Mouse (Mus musculus) liver, embryonic 16.5 days (tissue): Measurements from ENCODE around the gene Zfp445. TPM values are rescaled to one million over a fixed set of nuclear protein-coding genes. Genes with fewer than 3 reads are reported as not detected.

Experiments
- ATAC-seq: fragments of 200-750 bp; cut with Nextera tagmentation; 2 replicates; pipeline ENCODE4 v1.8.0; 2017; ENCODE audit warnings: low read depth, mild to moderate bottlenecking, moderate number of reproducible peaks, moderate library complexity
- H3K27ac ChIP-seq: fragments of 300-500 bp; sonication (generic); 2 replicates; pipeline ENCODE4 v1.5.1; 2014; ENCODE audit warnings: mild to moderate bottlenecking, low read length
- H3K27me3 ChIP-seq: fragments of 300-500 bp; sonication (generic); 2 replicates; pipeline ENCODE4 v1.6.1; 2014; ENCODE audit warnings: low read depth, low read length, mixed read lengths; ENCODE audit not compliant: control insufficient read depth, insufficient read depth
- H3K36me3 ChIP-seq: fragments of 300-500 bp; sonication (generic); 2 replicates; pipeline ENCODE4 v1.6.1; 2014; ENCODE audit warnings: mild to moderate bottlenecking; ENCODE audit not compliant: control insufficient read depth, insufficient read depth
- H3K4me1 ChIP-seq: fragments of 300-500 bp; sonication (generic); 2 replicates; pipeline ENCODE4 v1.6.1; 2014; ENCODE audit warnings: low read depth, low read length, mixed read lengths; ENCODE audit not compliant: control insufficient read depth
- H3K4me2 ChIP-seq: fragments of 300-500 bp; sonication (generic); 2 replicates; pipeline ENCODE4 v1.6.1; 2014; ENCODE audit warnings: low read depth, low read length, mixed read lengths
- H3K4me3 ChIP-seq: fragments of 300-500 bp; sonication (generic); 2 replicates; pipeline ENCODE4 v1.5.1; 2014; ENCODE audit warnings: low read depth, mild to moderate bottlenecking, low read length
- H3K9ac ChIP-seq: fragments of 300-500 bp; sonication (generic); 2 replicates; pipeline ENCODE4 v1.6.1; 2014; ENCODE audit warnings: low read depth, low read length
- H3K9me3 ChIP-seq: fragments of 300-500 bp; sonication (generic); replicated peaks from 2 replicates; pipeline ENCODE4 v1.6.1; 2016; ENCODE audit warnings: low read length; ENCODE audit not compliant: control insufficient read depth
- WGBS: fragments of 180-500 bp; shearing (Covaris S2); extraction: QIAGEN DNeasy Blood & Tissue Kit; methylation state at CpG from one replicate; pipeline ENCODE4 v1.1.7; 2014; ENCODE audit not compliant: insufficient replicate concordance; 5-methylcytosine and 5-hydroxymethylcytosine counted together
- polyA plus RNA-seq: library from polyadenylated mRNA; unstranded; fragments of >200 nt; fragmentation: Nextera tagmentation; extraction: Ambion mirVana; gene quantifications from 2 replicates; pipeline ENCODE4 v1.2.1, GENCODE M21; 2015

The Zfp445 gene
- polyA plus RNA-seq, 1 experiment from 2014 or later = 19.4 TPM

- H3K9me3 ChIP-seq = no peaks in the 10 kb centered on the region
- H3K9ac ChIP-seq = no peak overlapping the region
- no peak for ATAC-seq
- peaks cover 5% of the 10 kb centered on the region for H3K36me3 ChIP-seq
- H3K27ac ChIP-seq = no peak overlapping the region
- H3K4me2 ChIP-seq = no peak overlapping the region
- H3K4me1 ChIP-seq = no peaks in the 10 kb centered on the region
- 62% methylated on average over 5 of the region's 5 CpGs for WGBS
- no peak overlapping the region for H3K4me3 ChIP-seq
- no peaks in the 10 kb centered on the region for H3K27me3 ChIP-seq
These were observed 42.3 kb downstream of the Zfp445 start for GRCm38 (mm10) chr9:122823374-122824017.

- WGBS = 45% methylated on average over 4 of the region's 4 CpGs
- Histone ChIP-seq H3K9me3 (no peaks in the 10 kb centered on the region), H3K36me3 (peaks cover 1% of the 10 kb centered on the region), H3K4me2 (no peak overlapping the region), H3K27ac (no peak overlapping the region), H3K9ac (no peak overlapping the region), H3K4me1 (no peaks in the 10 kb centered on the region), H3K4me3 (no peak overlapping the region), H3K27me3 (no peaks in the 10 kb centered on the region)
- ATAC-seq = peak; percentile 64; the same call in 1 of the 2 replicates
These were observed 50.5 kb downstream of the Zfp445 start for GRCm38 (mm10) chr9:122815239-122815851.

- H3K36me3 ChIP-seq = no peaks in the 10 kb centered on the region
- no peak for ATAC-seq
- H3K4me1 ChIP-seq = no peaks in the 10 kb centered on the region
- H3K27ac ChIP-seq = no peak overlapping the region
- 79% methylated on average over 2 of the region's 2 CpGs for WGBS
- no peak overlapping the region for H3K9ac ChIP-seq
- H3K4me3 ChIP-seq = no peak overlapping the region
- no peaks in the 10 kb centered on the region for H3K27me3 ChIP-seq
- H3K9me3 ChIP-seq = no peaks in the 10 kb centered on the region
- no peak overlapping the region for H3K4me2 ChIP-seq
These were observed 51.0 kb downstream of the Zfp445 start for GRCm38 (mm10) chr9:122814775-122815174.

- Histone ChIP-seq H3K4me1 (no peaks in the 10 kb centered on the region), H3K9me3 (no peaks in the 10 kb centered on the region), H3K27me3 (no peaks in the 10 kb centered on the region), H3K36me3 (no peaks in the 10 kb centered on the region), H3K4me3 (no peak overlapping the region), H3K9ac (no peak overlapping the region), H3K27ac (no peak overlapping the region), H3K4me2 (no peak overlapping the region)
- 70% methylated on average over 5 of the region's 5 CpGs for WGBS
- ATAC-seq = no peak
These were observed 53.4 kb downstream of the Zfp445 start for GRCm38 (mm10) chr9:122812386-122812785.

GRCm38 (mm10) chr9:122810212-122810611, 55.6 kb downstream of the Zfp445 start:
- Histone ChIP-seq H3K4me3 (no peak overlapping the region), H3K27ac (no peak overlapping the region), H3K36me3 (no peaks in the 10 kb centered on the region), H3K4me2 (no peak overlapping the region), H3K9me3 (no peaks in the 10 kb centered on the region), H3K9ac (no peak overlapping the region), H3K4me1 (peaks cover 7% of the 10 kb centered on the region; the same call in 1 of the 2 replicates), H3K27me3 (no peaks in the 10 kb centered on the region)
- ATAC-seq = no peak
- WGBS = 66% methylated on average over 3 of the region's 3 CpGs

- Histone ChIP-seq H3K9ac (no peak overlapping the region), H3K4me2 (no peak overlapping the region), H3K9me3 (no peaks in the 10 kb centered on the region), H3K27ac (no peak overlapping the region), H3K27me3 (no peaks in the 10 kb centered on the region), H3K4me3 (no peak overlapping the region), H3K4me1 (peaks cover 7% of the 10 kb centered on the region; the same call in 1 of the 2 replicates), H3K36me3 (no peaks in the 10 kb centered on the region)
- 62% methylated on average over 2 of the region's 2 CpGs for WGBS
- ATAC-seq = no peak
These were observed 58.6 kb downstream of the Zfp445 start for GRCm38 (mm10) chr9:122807186-122807585.

- Histone ChIP-seq H3K9me3 (no peaks in the 10 kb centered on the region), H3K4me3 (peak overlapping the region; percentile 74), H3K27ac (peak overlapping the region; percentile 84), H3K9ac (peak overlapping the region; percentile 72), H3K4me1 (peaks cover 7% of the 10 kb centered on the region; the same call in 1 of the 2 replicates), H3K27me3 (no peaks in the 10 kb centered on the region), H3K36me3 (no peaks in the 10 kb centered on the region), H3K4me2 (peak overlapping the region; percentile 95)
- no peak for ATAC-seq
- 13% methylated on average over 10 of the region's 10 CpGs for WGBS
These were observed 59.9 kb downstream of the Zfp445 start for GRCm38 (mm10) chr9:122805845-122806341.

- Histone ChIP-seq H3K9me3 (no peaks in the 10 kb centered on the region), H3K9ac (peak within 1 kb of the TSS; percentile 72), H3K36me3 (no peaks in the 10 kb centered on the region), H3K4me2 (peak within 1 kb of the TSS; percentile 95), H3K27me3 (no peaks in the 10 kb centered on the region), H3K4me1 (peaks cover 7% of the 10 kb centered on the region; the same call in 1 of the 2 replicates), H3K27ac (peak within 1 kb of the TSS; percentile 84), H3K4me3 (peak within 1 kb of the TSS; percentile 74)
- 6% methylated on average over 42 of the region's 42 CpGs for WGBS
- peak; percentile 94 for ATAC-seq
These were observed 60.6 kb downstream of the Zfp445 start, which contains the start of gene Tcaim for GRCm38 (mm10) chr9:122805053-122805844. Tcaim (plus strand) TSS chr9:122805539.
